Mouse (Mus musculus) layer of hippocampus, adult 11-12 months (tissue): ENCODE results near the gene Taok1.
A peak's percentile ranks its signal among the peaks of the same experiment; 100 is the strongest.
"Not testable (repeated sequence)": the region's sequence is repeated elsewhere in the genome, so short reads cannot be mapped to it uniquely, and the experiment has no call there.

Experiments
- DNase-seq: peaks from one replicate; pipeline ENCODE4 v3.0.0; 2022; ENCODE audit warnings: low spot score

The Taok1 gene

GRCm38 (mm10) chr11:77607538-77608455 lies at the start of gene Taok1:
Gene Taok1, minus strand, starts transcription at chr11:77607815.
- peak; percentile 96 for DNase-seq

- DNase-seq, result not testable (repeated sequence)
These were observed 46.0 kb upstream of the Taok1 start for GRCm38 (mm10) chr11:77653406-77654190.

GRCm38 (mm10) chr11:77652484-77652883 lies 44.9 kb upstream of the Taok1 start:
- DNase-seq, result no peak

- DNase-seq, result no peak
These were observed 41.3 kb upstream of the Taok1 start for GRCm38 (mm10) chr11:77648878-77649277.

GRCm38 (mm10) chr11:77645481-77645880 lies 37.9 kb upstream of the Taok1 start:
- DNase-seq, result no peak

GRCm38 (mm10) chr11:77641390-77641789 lies 33.8 kb upstream of the Taok1 start:
- DNase-seq, result no peak

GRCm38 (mm10) chr11:77630257-77630670 lies 22.6 kb upstream of the Taok1 start:
- peak; percentile 84 for DNase-seq

GRCm38 (mm10) chr11:77629476-77629875 lies 21.9 kb upstream of the Taok1 start:
- DNase-seq, result no peak

- DNase-seq, result no peak
These were observed 19.3 kb upstream of the Taok1 start for GRCm38 (mm10) chr11:77626596-77627535.

GRCm38 (mm10) chr11:77625061-77625855 lies 17.6 kb upstream of the Taok1 start:
- DNase-seq, result peak; percentile 77

GRCm38 (mm10) chr11:77624441-77625060 lies 16.9 kb upstream of the Taok1 start:
- peak; percentile 82 for DNase-seq

GRCm38 (mm10) chr11:77624002-77624401 lies 16.4 kb upstream of the Taok1 start:
- DNase-seq, result no peak

GRCm38 (mm10) chr11:77621902-77622535 lies 14.4 kb upstream of the Taok1 start:
- DNase-seq, result no peak

- DNase-seq, result no peak
These were observed 7.5 kb upstream of the Taok1 start for GRCm38 (mm10) chr11:77615084-77615624.

GRCm38 (mm10) chr11:77606835-77607537 lies 629 bp downstream of the Taok1 start:
- peak; percentile 22 for DNase-seq

GRCm38 (mm10) chr11:77606469-77606834 lies 1.2 kb downstream of the Taok1 start:
- DNase-seq, result no peak

GRCm38 (mm10) chr11:77597266-77597665 lies 10.3 kb downstream of the Taok1 start:
- DNase-seq, result no peak

GRCm38 (mm10) chr11:77591388-77591787 lies 16.2 kb downstream of the Taok1 start:
- no peak for DNase-seq

- DNase-seq, result no peak
These were observed 16.8 kb downstream of the Taok1 start for GRCm38 (mm10) chr11:77590801-77591200.
